Mouse (Mus musculus) hindbrain, embryonic 14.5 days (tissue): ENCODE measurements around the gene Napsa. TPM values are rescaled to one million over a fixed set of nuclear protein-coding genes. Genes with fewer than 3 reads are reported as not detected.

Source experiments
- ATAC-seq: fragments of 200-750 bp; cut with Nextera tagmentation; 2 replicates; pipeline ENCODE4 v1.8.0; 2017; ENCODE audit warnings: moderate number of reproducible peaks, mild to moderate bottlenecking, moderate TSS enrichment, moderate library complexity; ENCODE audit not compliant: low FRiP score
- DNase-seq: peaks from one replicate; pipeline ENCODE4 v3.0.0-alpha.2; 2015; ENCODE audit warnings: low spot score
- H3K27ac ChIP-seq: fragments of 300-500 bp; sonication (generic); 2 replicates; pipeline ENCODE4 v1.5.1; 2014; ENCODE audit warnings: mild to moderate bottlenecking, moderate library complexity
- H3K27me3 ChIP-seq: fragments of 300-500 bp; sonication (generic); 2 replicates; pipeline ENCODE4 v1.6.1; 2014; ENCODE audit warnings: mild to moderate bottlenecking, low read length, mixed read lengths; ENCODE audit not compliant: control insufficient read depth, insufficient read depth
- H3K36me3 ChIP-seq: fragments of 300-500 bp; sonication (generic); replicated peaks from 2 replicates; pipeline ENCODE4 v1.6.1; 2014; ENCODE audit not compliant: control insufficient read depth, insufficient read depth
- H3K4me1 ChIP-seq: fragments of 300-500 bp; sonication (generic); replicated peaks from 2 replicates; pipeline ENCODE4 v1.6.1; 2014; ENCODE audit warnings: antibody characterized with exemption, low read length, mixed read lengths; ENCODE audit not compliant: control insufficient read depth, insufficient read depth
- H3K4me2 ChIP-seq: fragments of 300-500 bp; sonication (generic); replicated peaks from 2 replicates; pipeline ENCODE4 v1.6.1; 2014; ENCODE audit warnings: mild to moderate bottlenecking, moderate library complexity
- H3K4me3 ChIP-seq: fragments of 300-500 bp; sonication (generic); replicated peaks from 2 replicates; pipeline ENCODE4 v1.5.1; 2014; ENCODE audit warnings: mild to moderate bottlenecking, low read length
- H3K9ac ChIP-seq: fragments of 300-500 bp; sonication (generic); 2 replicates; pipeline ENCODE4 v1.6.1; 2014
- H3K9me3 ChIP-seq: fragments of 300-500 bp; sonication (generic); 2 replicates; pipeline ENCODE4 v1.6.1; 2016; ENCODE audit warnings: low read length; ENCODE audit not compliant: control insufficient read depth
- WGBS: fragments of 180-500 bp; shearing (Covaris S2); extraction: QIAGEN DNeasy Blood & Tissue Kit; methylation state at CpG from one replicate; pipeline ENCODE4 v1.1.7; 2014; 5-methylcytosine and 5-hydroxymethylcytosine counted together
- polyA plus RNA-seq: library from polyadenylated mRNA; unstranded; fragments of >200 nt; fragmentation: Nextera tagmentation; extraction: Ambion mirVana; gene quantifications from 2 replicates; pipeline ENCODE4 v1.2.1, GENCODE M21; 2014

The Napsa gene
- polyA plus RNA-seq, 1 experiment from 2014 or later: 1.0 TPM

DNA sequence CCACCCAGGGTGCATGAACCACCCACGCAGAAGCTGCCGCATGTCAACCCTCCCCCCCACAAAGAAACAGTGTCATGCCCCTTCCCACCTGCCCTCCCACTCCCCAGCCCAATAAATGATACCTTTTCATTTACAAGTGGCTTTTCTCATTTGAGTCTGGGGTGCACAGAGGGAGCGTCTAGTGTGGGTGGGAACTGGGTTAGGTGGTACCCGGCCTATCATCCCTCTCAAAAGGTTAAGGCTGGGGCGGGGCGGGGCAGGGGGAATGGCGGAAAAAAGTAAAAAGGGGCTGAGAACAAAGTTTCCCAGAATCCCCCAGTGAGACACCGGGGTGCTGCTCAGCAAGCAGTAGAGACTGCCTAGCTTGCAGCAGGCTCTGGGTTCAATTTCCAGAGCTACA is 32.4 kb downstream of the Napsa start:
- peaks cover 56% of the 10 kb centered on the region for H3K27me3 ChIP-seq

GRCm38 (mm10) chr7:44605436-44605835 is 33.3 kb downstream of the Napsa start:
- ATAC-seq (no peak), DNase-seq (no peak)
- Histone ChIP-seq H3K4me3 (no peak overlapping the region), H3K36me3 (no peaks in the 10 kb centered on the region), H3K4me1 (no peaks in the 10 kb centered on the region; the same call in 1 of the 2 replicates), H3K27me3 (peaks cover 56% of the 10 kb centered on the region), H3K9me3 (no peaks in the 10 kb centered on the region), H3K27ac (no peak overlapping the region), H3K9ac (no peak overlapping the region), H3K4me2 (no peak overlapping the region)
- WGBS: 26% methylated on average over 7 of the region's 7 CpGs

More for the DNA sequence above, 32.4 kb downstream of the Napsa start:
- ATAC-seq (0 out of 2 replicates have a peak, but pooled peaks have one; percentile 4), DNase-seq (no peak)
- Histone ChIP-seq H3K9ac (no peak overlapping the region), H3K27ac (no peak overlapping the region), H3K36me3 (no peaks in the 10 kb centered on the region), H3K9me3 (no peaks in the 10 kb centered on the region), H3K4me2 (peak overlapping the region; percentile 50), H3K4me3 (peak overlapping the region; percentile 24), H3K4me1 (no peaks in the 10 kb centered on the region; the same call in 1 of the 2 replicates)
- WGBS: under 1% methylated on average over 8 of the region's 8 CpGs

GRCm38 (mm10) chr7:44606171-44606901 is 34.2 kb downstream of the Napsa start:
- Histone ChIP-seq H3K4me3 (no peak overlapping the region), H3K27me3 (peaks cover 48% of the 10 kb centered on the region), H3K4me2 (peak overlapping the region; percentile 19), H3K9ac (no peak overlapping the region), H3K4me1 (no peaks in the 10 kb centered on the region; the same call in 1 of the 2 replicates), H3K9me3 (no peaks in the 10 kb centered on the region), H3K27ac (no peak overlapping the region), H3K36me3 (no peaks in the 10 kb centered on the region)
- 11% methylated on average over 29 of the region's 29 CpGs for WGBS
- ATAC-seq (no peak), DNase-seq (no peak)

DNA sequence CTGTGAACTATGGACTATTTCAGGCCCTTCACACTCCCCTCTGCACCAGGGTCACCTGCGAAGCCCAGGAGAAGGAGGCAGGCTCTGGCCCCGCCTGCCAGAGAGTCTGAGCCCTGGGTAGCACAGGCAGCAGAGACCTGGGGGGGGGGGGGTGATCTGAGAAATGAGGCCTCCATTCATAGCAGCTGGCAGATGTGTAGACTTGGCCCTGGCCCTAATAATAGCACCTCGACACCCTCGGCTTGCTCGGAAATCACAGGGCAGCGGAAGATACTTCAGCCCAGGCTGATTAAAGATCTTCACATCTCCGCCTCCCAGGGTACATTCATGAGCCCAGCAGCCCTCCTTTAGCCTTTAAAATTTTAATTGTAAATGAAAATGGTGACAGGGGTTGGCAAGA is 40.0 kb downstream of the Napsa start:
- no peak overlapping the region for H3K4me2 ChIP-seq
- 77% methylated on average over 7 of the region's 7 CpGs for WGBS
- H3K27me3 ChIP-seq: peaks cover 19% of the 10 kb centered on the region
- no peak overlapping the region for H3K9ac ChIP-seq
- H3K4me3 ChIP-seq: no peak overlapping the region
- ATAC-seq (no peak), DNase-seq (no peak)
- no peak overlapping the region for H3K27ac ChIP-seq
- H3K9me3 ChIP-seq: no peaks in the 10 kb centered on the region
- 0 out of 2 replicates have a peak, but pooled peaks cover 5% of the 10 kb centered on the region for H3K4me1 ChIP-seq
- no peaks in the 10 kb centered on the region for H3K36me3 ChIP-seq

DNA sequence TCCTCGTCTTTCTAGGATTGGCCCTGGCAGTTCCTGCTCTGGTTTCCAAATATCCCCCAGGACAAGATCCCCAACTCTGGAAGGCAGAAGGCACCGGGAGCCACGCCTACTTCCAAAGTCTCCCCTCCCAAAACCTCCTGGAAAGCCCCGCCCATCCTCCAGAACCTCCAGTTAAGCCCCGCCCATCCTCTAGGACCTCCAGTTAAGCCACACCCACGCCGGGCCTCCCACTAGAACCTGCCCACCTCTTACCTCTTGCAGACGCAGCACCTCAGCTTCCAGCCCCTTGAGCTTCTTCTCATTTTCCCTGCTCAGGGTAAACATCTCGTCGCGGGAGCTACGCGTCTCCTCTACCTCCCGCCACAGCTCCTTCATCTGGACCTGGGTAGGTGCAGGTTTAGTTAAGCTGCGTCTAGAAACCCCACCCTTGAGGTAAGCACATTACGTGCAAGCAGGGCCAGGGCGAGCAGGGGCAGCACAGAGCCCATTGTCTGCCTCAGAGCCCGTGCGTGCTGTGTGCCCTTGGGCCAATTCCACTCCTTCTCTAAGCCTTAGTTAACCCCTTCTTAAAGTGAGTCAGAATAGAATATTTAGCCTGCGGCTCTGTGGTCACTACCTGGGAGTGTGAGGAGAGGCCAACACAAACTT is 42.0 kb downstream of the Napsa start:
- Histone ChIP-seq H3K27ac (no peak overlapping the region), H3K9me3 (no peaks in the 10 kb centered on the region), H3K27me3 (peaks cover 19% of the 10 kb centered on the region), H3K4me1 (0 out of 2 replicates have a peak, but pooled peaks cover 5% of the 10 kb centered on the region), H3K4me2 (peak overlapping the region; percentile 22), H3K4me3 (peak overlapping the region; percentile 11; the same call in 1 of the 2 replicates), H3K36me3 (no peaks in the 10 kb centered on the region), H3K9ac (no peak overlapping the region)
- 8% methylated on average over 20 of the region's 20 CpGs for WGBS
- ATAC-seq: no peak
- DNase-seq: no peak

DNA sequence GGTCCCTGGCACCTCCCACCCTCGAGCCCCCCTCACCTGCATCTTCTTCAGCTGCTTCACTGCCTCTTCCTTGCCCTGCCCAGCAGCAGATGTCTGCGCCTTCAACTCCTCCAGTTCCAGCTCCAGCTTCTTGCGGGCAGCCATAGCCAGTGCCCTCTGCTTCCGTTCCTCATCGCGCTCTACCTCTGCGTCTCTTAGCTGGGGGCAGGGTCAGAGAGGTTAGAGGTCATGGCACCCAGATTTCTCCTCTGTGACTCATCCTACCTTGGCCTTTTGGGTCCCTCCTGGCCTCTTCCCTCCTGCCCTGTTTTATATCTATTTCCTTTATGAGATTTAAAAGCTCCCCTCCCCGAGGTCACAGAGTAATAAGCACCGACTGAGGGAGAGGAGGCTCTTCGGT is 43.1 kb downstream of the Napsa start:
- H3K9me3 ChIP-seq: no peaks in the 10 kb centered on the region
- 0 out of 2 replicates have a peak overlapping the region, but pooled peaks have one; percentile 3 for H3K4me2 ChIP-seq
- no peaks in the 10 kb centered on the region for H3K36me3 ChIP-seq
- DNase-seq: no peak
- no peak overlapping the region for H3K4me3 ChIP-seq
- WGBS: 13% methylated on average over 10 of the region's 10 CpGs
- H3K9ac ChIP-seq: no peak overlapping the region
- 0 out of 2 replicates have a peak, but pooled peaks cover 5% of the 10 kb centered on the region for H3K4me1 ChIP-seq
- H3K27ac ChIP-seq: no peak overlapping the region
- no peak for ATAC-seq
- peaks cover 19% of the 10 kb centered on the region for H3K27me3 ChIP-seq

GRCm38 (mm10) chr7:44615987-44616386 is 43.8 kb downstream of the Napsa start:
- H3K4me2 ChIP-seq: no peak overlapping the region
- ATAC-seq (no peak), DNase-seq (no peak)
- 0 out of 2 replicates have a peak, but pooled peaks cover 5% of the 10 kb centered on the region for H3K4me1 ChIP-seq
- H3K4me3 ChIP-seq: no peak overlapping the region
- peaks cover 19% of the 10 kb centered on the region for H3K27me3 ChIP-seq
- no peak overlapping the region for H3K9ac ChIP-seq
- 85% methylated on average over 14 of the region's 14 CpGs for WGBS
- no peaks in the 10 kb centered on the region for H3K36me3 ChIP-seq
- no peaks in the 10 kb centered on the region for H3K9me3 ChIP-seq
- H3K27ac ChIP-seq: no peak overlapping the region

- no peak overlapping the region for H3K27ac ChIP-seq
- DNase-seq (no peak), ATAC-seq (no peak)
- 89% methylated on average over 3 of the region's 3 CpGs for WGBS
- H3K9me3 ChIP-seq: no peaks in the 10 kb centered on the region
- H3K36me3 ChIP-seq: no peaks in the 10 kb centered on the region
- no peak overlapping the region for H3K9ac ChIP-seq
- no peak overlapping the region for H3K4me2 ChIP-seq
- H3K4me1 ChIP-seq: 0 out of 2 replicates have a peak, but pooled peaks cover 5% of the 10 kb centered on the region
- peaks cover 19% of the 10 kb centered on the region for H3K27me3 ChIP-seq
- no peak overlapping the region for H3K4me3 ChIP-seq
Measured at GRCm38 (mm10) chr7:44617059-44617458, 44.9 kb downstream of the Napsa start.

- no peaks in the 10 kb centered on the region for H3K9me3 ChIP-seq
- no peaks in the 10 kb centered on the region for H3K27me3 ChIP-seq
- ATAC-seq (no peak; the same call in 1 of the 2 replicates), DNase-seq (no peak)
- no peak overlapping the region for H3K27ac ChIP-seq
- H3K4me3 ChIP-seq: no peak overlapping the region
- no peak overlapping the region for H3K4me2 ChIP-seq
- H3K9ac ChIP-seq: no peak overlapping the region
- no peaks in the 10 kb centered on the region for H3K4me1 ChIP-seq
- WGBS: 30% methylated on average over 18 of the region's 18 CpGs
- no peaks in the 10 kb centered on the region for H3K36me3 ChIP-seq
Measured at GRCm38 (mm10) chr7:44623714-44624542, 51.7 kb downstream of the Napsa start.
